Mouse (Mus musculus) adipocyte (in vitro differentiated cells): ENCODE measurements around the gene Olfr1143.

Experiments used
- DNase-seq: peaks from one replicate; pipeline ENCODE4 v3.0.0-alpha.2; 2016; ENCODE audit warnings: low spot score

Gene Olfr1143

DNA sequence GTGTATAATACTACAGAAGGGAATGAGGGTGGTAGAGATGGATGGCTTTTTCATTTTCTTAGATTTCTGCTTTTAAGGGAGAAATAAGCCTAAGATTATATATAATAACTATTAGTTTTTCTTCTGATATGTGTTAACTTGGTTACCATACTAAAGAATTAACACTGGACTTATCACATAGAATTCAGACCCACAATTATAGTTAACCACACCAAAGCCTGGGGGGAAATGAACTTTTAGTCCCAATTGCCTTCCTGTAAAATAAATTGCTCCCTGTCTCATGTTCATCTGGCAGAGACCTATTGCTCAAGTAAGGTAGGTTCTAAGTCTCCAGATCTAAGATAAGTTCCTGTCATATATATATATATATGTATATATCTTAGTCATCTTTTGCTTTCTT, at the start of gene Olfr1143:
TSS of gene Olfr1143 (plus strand) at position 301 of the 400 bp plus-strand sequence.
- no peak for DNase-seq

DNA sequence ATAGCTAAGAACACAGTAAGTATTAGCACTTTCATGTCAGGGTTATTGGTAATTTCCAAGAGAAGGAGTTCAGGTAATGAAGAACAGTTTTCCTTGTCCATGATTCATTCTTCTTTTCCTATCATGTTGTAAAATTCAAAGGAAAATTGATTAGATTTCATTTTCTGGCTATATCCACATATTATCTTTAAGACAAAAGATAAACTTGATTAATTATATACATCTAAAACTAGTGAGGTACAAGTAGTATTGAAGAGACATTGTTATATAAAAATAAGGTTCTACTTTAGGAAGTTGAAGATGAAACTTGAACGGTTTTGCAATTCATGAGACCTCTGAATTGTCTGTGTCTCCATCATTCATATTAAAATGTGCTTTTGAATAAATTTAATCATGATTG, 46.5 kb upstream of the Olfr1143 start, which contains the start of gene Olfr1141:
TSS of gene Olfr1141 (minus strand) at position 101 of the 400 bp plus-strand sequence.
- DNase-seq, result no peak

DNA sequence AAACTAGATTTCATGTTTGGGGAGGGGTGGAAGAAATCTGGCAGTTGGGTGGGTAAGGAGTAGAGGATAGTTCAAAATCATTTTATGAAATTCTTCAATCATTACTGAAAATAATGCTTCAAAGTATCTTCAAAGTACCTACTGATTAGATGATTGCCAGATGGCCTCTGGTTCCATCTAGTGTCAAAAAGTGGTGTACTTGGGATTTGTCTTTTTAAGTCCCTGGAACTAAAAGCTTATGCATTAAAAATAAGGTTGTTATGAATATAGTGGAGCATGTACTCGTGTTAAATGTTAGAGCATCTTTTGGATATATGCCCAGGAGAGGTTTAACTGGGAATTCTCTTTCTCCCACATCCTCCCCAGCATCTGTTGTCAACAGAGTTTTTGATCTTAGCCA, 24.2 kb upstream of the Olfr1143 start:
- no peak for DNase-seq

DNA sequence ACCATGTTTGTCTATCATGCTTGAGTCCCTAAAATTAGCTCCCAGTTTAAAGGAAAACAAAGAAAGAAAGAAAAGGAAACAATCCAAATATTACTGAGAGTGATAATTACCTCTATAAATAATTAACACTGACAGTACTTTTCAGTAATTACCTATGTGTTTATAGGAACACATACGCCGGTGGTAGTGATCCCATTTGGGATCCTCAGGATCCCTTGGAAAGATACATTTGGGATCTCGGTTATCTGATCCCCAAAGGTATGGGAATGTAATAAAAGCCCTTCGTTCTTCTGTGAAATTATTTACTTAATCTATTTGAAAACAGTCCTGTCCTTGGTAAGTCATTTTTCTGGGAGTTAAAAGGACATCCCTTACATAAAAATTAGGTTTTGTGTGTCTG, 21.2 kb upstream of the Olfr1143 start, which contains the start of gene Olfr152:
TSS of gene Olfr152 (plus strand) at position 301 of the 400 bp plus-strand sequence.
- no peak for DNase-seq

DNA sequence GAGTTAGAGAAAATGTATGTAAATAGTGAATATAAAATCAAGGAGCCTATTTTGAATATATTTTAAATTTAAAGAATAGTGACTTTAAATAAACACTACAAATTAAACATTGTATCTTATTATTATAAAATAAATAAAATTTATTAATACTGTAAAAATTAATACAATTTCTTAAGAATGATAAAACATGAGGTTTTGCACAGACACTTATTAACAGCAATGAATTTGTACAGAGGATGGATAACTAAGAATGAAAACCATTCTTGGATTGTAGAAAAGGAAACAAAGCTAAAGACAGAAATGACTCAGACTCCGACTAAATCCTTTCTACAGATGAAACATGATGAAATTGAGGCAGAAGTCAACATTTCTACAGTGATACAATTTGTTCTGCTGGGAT, 9.1 kb downstream of the Olfr1143 start, which contains the start of gene Olfr1145:
TSS of gene Olfr1145 (plus strand) at position 301 of the 400 bp plus-strand sequence.
- no peak for DNase-seq

DNA sequence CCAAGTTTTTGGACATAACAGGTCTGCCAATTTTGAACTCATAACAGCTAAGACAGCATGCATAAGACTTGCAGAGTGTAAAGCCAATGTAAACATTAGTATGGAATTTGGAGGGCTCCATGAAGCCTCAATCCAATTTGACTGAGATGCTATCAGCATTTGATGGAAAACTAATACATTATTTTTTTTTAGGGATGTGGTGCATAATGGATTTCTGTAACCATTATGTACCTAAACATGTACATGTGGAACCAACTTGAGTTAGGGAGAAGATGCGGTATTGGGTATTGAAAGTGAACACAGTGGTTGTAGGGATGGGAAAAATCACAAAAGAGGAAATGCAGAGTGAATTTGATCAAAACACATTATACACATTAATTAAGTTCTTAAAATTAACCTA, 29.8 kb downstream of the Olfr1143 start, which contains the start of gene Olfr1148:
TSS of gene Olfr1148 (plus strand) at position 301 of the 400 bp plus-strand sequence.
- no peak for DNase-seq

DNA sequence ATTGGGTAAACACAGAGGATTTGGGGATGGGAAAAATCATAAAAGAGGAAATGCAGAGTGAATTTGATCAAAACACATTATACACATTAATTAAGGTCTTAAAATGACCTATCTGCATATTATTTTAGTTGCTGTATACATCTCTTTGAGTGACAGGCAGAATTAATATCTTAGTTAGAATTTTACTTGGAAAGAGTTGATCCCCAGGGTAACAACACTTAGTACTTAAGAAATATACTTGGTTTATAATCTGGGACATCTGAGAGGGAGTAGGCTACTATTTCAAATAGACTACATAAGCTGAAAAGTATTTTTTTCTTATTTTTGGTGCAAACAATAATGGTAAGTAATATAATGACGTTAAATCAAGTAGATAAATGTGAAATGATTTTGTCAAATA, 43.3 kb downstream of the Olfr1143 start, which contains the start of gene Olfr1150-ps1:
TSS of gene Olfr1150-ps1 (plus strand) at position 301 of the 400 bp plus-strand sequence.
- DNase-seq, result no peak
